Mouse (Mus musculus) A20 (cell line): ENCODE measurements around the gene Kmt2e.

Experiments used
- DNase-seq: peaks from one replicate; pipeline ENCODE4 v3.0.0-alpha.2; 2011; ENCODE audit warnings: low read depth, low spot score

The Kmt2e gene

DNA sequence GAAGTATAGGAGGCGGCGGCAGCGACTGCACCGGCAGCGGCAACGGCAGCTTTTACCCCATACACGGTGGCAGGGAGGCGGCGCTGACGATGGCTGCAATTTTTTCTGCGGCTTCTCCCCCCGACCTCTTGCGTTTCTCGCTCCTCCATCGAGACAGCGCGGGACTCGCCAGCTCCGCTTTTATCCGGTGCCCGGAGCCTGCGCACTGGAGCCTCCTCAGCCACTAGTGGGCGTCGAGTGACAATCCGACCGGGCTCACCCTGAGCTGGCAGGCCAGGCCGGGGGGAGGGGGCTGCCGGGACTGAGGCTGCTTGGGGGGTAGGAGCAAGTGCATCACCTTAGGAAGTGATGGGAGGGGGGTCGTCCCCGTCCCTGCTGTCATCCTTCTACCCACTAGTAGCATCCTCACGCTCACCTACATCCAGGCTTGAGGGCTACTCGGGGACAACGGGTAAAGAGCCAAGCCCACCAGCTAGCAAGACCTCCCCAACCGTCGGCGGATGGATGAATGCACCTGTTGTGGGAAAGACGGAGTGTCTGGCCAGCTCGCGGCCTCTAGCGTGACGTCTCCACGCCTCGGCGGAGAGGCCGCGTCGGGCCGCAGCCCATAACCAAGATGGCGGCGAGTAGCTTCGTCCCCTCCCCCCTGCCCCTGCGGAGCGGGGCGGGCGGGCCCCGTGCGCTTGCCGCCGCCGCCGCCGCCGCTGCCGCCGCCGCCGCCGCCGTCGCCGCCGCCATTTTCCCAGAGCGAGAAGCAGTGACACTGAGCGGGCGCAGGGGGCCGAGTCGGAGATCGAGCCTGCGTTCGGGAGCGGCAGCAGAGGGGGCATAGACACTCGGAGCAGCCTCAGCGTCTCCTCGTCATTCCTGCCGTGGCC is at the start of gene Kmt2e:
Gene Kmt2e, plus strand, starts transcription at position 722 of the 878 bp plus-strand sequence.
- peak; percentile 92 for DNase-seq

DNA sequence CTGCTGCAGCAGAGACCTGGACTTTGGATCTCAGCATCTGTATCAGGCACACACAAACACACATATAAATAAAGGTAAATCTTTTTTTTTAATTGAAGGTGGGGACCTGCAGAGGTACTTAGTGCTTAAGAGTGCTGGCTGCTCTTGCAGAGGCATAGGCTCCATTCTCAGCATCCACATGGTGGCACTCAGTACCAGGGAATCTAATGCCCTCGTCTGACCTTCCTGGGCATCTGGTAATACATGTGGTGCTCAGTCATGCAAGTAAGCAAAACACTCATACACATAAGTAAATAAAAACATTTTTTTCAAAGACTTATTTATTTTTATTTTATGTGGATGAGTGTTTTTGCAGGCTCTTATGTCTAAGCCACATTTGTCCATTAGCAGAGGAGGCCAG is 49.1 kb upstream of the Kmt2e start:
- DNase-seq = peak; percentile 79

DNA sequence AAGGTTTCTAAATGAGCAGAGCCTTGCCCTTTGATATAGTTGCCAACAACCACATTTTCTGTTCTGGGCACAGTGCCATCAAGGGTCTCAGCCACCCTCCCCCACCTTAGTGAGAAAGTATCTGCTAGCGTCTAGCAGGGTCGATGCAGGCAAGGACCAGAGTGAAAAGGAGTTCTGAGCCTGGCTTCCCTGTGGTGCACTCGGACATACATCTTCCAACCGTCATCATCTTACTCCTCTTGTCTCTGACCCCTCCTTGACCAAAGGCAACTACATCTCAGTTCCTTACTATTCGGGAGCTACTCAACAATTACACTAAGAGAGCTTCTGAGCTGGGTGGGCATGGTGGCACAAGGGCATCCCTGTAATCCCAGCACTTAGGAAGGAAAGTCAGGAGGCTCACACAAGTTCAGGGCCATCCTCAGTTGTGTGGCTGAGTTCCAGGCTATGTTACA is 48.5 kb upstream of the Kmt2e start:
- DNase-seq = peak; percentile 67

DNA sequence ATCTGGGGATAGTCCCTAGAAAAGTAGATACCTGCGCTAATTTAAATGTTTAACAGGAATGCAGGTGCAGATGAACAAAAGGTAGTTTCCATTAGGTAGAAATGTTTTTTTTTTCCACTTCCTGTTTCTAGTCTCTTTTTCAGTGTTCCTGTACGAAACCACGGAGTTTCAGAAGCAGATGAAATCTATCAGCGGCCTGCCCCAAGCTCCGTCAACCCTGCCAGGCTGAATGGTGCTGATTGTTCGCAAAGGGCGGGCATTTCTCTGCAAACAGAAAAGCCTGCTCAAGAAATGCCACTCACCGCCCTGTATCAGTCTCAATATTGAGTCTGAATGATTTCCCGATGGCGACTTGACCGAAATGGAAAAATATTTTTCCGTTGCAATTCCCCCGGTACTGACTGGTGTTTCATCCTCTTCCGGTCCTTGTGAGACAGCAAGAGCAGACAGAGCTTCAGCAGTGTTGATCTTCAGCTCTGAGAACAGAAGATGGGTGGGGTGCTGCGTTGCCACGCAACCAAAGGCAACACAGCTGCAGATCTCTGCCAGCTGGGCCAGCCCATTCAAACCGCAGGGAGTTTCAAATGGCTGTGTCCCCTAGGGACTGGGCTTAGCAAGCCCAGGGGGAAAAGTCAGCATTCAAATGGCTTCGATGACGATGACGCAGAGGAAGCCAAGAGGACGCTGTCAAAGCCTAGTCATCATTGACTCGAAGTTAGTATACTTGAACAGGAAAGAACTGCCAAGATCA is 47.5 kb upstream of the Kmt2e start:
- DNase-seq = peak; percentile 99

DNA sequence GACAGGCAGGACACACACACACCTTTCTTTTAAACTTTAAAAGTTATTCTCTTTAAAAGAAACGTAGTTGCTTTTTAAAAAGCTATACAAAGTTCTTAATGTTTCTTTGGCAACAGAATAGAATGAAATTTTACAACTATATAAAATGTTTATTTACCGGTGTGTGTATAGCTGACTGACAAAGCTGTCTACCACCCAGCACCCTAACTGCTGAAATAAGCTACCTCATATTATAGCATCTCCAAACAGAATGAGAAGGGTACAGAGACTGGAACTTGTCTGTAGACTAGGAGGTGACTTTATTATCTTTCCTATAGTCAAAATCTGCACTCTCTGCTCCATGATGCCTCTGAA is 47.0 kb upstream of the Kmt2e start:
- no peak for DNase-seq

DNA sequence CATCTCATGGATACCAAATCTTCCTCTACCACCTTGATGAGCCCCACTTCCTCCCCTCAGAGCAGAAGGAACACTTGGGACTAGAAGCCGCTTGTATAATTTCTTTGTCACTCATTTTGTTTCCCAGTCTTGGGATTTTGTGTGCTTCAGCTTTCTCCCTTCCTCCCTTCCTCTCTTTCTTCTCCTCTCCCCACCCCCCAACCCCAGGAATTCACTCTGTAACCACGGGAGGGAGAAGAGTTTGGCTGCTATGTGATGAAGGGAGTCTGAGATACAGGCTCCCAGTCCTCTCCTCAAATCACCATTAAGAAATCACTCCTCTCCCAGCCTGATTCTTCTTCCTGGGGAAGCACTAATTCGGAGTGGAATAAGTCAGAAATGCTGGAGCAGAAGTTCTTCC is 46.1 kb upstream of the Kmt2e start:
- DNase-seq = no peak

DNA sequence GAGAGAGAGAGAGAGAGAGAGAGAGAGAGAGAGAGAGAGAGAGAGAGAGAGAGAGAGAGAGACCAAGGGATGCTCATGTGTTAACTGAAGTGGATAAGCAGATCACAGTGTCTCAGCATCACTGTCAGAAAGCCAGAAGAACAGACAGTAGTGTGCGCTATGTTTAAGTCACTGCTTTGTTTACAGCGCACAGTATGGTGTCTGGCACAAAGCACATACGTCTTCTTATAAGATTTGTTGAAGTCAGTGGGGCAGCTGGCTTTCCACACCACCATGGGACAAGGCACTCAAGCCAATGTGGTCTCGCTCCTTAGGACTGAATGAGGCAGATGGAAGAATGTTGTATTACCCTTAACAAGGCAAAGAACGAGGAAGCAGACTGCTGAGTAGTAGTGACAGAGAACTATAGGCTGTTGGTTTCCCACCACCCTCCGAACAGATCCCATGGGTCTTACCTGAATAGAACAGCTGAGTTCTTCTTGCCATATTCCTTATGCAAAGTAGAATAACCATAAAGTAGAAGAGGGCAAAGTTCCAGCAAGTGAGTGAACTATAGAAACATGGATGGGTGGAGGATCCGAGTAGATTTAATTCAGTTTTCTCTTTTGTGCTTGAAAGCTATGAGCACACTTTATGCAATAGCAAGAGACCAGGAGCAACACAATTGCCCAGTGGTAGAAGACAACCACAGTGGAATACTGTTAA is 44.5 kb upstream of the Kmt2e start:
- DNase-seq = no peak

DNA sequence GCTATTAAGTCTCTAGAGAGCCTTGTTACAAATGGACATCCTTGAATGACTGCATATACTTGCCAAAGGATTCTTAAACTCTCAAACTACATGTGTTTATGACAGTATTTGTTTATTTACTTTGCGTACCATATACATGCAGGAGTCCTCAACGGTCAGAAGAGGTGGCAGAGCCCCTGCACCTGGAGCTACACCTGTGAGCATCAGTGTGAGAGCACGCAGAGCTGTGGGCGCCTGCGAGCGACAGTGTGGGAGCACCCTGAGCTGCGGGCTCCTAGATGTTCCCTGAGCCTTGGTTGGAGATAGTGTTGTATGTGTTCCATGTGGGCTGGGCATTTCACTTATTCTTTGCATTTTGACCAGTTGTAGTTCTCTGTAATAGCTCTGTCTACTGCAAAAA is 42.5 kb upstream of the Kmt2e start:
- no peak for DNase-seq

DNA sequence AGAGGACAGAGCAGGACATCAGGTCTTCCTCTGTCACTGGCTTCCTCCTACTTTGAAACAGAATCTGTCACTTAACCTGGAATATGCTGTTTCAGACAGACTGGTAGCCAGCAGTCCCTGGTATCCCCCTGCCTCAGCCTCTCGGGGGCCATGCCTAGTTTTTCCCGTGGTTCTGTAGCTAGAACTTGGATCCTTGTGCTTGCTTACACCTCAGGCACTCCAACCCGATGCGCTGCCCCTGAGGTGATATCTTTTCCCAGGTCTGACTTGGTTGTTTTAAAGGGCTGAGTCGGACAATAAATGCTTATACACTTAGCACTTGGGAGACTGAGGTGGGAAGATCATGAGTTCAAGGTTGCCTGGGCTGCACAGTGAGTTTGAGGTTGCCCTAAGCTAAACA is 40.4 kb upstream of the Kmt2e start:
- DNase-seq = no peak

DNA sequence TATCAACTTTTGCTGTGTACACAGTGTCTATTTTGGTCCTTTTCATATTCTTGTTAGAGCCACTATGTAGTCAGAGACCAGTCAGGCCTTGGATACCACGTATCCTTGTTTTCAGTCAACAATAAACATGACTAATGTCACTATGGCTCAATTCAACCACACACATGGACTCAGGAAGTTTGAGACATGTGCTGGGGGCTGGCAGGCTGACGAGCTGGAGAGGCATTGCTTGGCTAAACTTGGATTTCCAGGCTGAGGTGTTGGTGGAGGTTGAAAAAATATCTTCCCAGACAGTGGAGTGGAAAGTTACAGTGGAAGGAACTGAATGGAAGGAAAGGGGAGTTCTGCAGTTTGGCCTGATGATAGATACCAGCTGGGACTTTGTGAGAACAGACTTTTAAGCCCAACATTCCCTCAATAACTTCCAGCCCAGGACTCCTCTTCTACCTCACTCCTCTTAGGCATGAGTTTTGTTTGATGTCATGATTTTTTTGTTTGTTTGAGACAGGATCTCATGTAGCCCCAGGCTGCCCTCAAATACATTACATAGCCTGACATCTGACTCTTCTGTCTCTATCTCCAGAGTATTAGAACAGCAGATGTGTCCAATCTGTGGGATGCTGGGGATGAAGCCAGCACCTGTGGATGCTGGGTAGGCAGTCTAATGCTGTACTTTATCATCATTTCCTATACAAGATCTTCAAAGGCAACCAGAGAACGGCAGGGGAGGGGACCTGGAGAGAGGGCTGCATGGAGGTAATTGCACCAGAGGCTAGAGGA is 39.7 kb upstream of the Kmt2e start:
- no peak for DNase-seq

DNA sequence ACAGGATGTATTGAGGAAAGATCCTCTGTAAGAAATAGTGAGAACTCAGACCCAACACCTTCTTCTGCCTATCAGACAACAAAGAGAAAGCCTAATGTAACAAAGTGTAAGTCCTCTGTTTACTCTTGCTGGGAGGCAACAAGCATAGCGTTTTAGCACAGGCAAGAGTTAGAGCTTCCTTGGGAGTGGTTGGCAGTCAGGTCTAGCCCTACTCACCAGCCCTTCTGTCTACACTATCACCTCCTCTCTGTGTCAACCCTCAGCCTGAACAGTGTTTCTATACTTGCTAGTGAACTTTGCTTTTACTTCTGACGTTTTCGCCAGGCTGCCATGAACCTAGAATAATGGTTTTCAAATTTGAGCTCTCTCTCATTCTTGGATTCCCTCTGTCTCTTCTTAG is 38.5 kb upstream of the Kmt2e start:
- no peak for DNase-seq

DNA sequence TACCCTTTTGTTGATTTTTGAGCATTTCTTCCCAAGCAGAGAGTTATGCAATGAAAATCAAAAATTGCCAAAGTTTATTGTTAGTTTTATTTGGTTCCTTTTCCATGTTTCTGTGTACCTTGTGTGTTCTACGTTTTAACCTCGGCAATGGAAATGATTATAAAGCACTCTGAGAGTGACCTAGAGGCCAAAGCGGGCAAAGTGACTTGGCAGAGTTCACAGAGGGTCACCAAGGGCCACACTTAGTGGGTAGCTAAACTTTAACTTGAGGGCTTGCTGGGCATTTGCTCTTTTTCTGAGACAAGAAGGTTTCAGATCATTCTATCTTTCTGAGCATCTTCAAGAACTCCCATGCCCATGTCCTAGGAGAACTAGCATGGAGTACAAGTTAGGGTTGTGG is 37.5 kb upstream of the Kmt2e start:
- no peak for DNase-seq

DNA sequence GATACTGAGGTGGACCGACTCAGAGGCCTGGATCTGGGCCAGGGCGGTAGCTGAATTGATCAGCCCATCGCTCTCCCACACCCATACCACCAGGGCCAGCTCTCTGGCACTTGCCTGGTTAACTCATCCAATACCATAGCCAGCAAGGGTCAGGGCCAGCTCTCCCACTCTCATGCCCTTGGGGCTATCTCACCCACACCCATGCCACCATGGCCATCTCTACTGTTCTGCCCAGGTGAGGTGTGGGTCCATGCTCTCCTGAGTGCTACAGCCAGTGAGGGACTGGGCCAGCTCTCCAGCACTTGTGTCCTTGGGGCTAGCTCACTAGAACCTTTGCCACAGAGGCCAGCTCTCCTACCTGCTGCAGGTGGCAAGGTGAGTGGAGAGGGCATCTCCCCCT is 34.1 kb upstream of the Kmt2e start:
- no peak for DNase-seq

DNA sequence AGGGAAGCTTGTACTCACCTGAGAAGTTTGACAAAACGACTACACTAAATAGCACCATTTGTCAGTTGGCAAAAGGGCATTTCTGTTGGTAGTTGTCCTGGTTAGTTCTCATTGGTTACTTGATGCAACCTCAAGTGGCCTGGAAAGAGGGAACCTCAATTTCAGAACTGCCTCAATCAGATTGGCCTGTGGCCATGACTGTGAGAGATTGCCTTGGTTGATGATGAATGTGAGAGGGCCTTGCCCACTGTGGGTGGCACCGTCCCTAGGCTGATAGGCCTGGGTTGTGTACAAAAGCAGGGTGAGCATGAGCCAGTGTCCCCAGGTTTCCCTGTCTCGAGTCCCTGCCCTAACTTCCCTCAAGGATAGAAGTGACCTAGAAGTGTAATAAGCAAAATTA is 33.4 kb upstream of the Kmt2e start:
- no peak for DNase-seq

DNA sequence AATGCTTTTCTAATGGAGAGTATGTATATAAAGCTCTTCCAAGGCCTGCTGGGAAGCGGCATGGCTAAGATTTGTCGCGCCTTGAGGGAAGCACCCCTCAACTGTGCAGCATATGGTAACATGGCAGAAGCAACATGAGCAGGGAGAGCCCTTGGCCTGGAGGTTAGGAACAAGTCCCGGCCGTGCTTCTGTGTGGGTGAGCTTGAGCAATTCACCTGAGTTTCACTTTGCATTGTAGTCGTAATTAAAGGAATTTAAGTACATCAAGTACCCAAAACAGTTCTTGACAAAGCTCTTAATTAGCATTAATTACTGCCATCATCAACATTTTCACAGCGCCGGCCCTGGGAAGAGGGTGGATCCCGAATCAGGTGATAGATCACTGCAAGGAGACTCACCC is 32.9 kb upstream of the Kmt2e start:
- DNase-seq = no peak

DNA sequence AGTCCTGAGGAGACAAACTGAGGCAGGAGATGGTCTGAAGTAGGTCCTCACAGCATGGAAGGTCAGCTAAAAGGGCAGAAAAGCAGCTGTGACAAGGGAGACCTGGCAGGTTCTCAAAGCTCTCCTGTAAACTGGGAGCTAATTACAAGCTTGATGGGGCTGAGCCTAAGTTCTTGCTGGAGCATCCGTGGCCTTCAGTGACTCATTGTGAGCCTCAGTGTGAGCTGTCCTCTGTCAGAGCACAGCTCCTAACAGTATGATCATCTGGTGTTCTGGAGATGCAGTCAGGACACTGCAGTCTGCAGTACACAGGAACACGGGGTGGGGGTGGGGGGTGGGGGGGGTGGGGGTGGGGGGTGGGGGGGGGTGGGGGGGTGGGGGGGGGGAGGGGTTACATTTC is 32.2 kb upstream of the Kmt2e start:
- DNase-seq = no peak

DNA sequence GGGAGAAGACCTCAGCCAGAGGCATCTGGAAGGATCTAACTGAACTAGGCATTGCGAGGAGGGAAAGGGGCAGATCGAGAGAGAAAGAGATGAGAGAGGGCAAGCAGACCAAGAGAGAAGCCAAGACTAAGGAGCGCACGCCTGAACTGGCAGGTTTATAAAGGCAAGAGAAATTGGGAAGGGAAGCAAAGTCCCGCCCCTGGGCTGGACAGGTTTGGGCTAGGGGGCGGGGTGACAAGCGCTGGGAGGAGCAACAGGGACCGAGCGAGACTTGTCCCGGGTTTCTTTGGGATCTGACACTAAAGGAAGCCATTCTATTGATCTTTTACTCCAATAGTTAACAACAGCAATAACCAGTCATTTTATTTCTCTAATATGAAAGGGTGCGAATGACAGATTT is 31.1 kb upstream of the Kmt2e start:
- no peak for DNase-seq

DNA sequence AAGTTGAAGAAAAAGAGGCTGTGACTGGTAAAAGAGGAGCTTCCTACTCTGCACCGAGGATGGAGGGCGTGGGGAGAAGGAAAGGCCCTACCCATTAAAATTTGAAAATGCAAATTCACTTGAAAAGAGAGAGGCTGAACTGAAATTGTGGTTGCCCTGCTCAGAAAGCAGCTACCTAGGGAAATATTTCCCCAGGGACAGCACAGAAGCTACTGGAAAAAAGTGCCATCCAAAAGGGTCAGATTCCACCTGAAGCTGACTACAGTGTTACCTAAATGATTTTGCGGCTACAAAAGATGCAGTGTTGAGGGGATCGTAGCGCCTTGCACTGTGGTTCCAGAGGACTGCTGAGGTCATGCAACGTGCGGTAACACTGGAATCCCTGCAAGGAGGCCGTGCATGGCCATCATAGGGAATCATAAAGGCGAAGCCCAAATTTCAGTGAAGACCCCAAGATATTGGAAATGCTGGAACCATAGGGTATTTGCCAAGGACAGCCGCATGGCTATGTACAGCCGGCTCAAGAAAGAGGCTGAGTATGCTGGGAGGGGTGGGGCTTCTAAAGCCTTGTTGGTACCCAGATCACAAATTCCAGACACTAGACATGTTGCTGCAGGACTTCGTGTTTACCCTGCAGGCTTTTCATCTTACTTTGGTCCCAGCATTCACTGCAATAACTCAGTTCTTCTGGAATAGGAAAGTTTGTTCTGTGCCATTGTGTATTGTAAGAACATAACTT is 28.4 kb upstream of the Kmt2e start:
- DNase-seq = no peak

DNA sequence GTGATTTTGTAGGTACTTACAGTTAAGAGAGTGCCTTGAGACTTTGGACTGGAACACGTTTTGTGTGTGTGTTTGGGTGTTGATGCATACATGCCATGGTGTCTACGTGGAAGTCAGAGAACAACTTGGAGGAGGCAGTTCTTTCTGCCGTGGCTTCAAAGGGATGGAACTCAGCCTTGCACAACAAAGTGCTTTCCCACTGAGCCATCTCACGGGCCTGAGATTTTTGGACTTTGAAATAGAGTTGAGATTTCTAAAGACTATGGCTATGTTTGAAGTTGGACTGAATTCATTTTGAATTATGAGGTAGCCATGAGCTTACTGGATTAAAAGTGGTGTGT is 27.9 kb upstream of the Kmt2e start:
- DNase-seq = no peak

DNA sequence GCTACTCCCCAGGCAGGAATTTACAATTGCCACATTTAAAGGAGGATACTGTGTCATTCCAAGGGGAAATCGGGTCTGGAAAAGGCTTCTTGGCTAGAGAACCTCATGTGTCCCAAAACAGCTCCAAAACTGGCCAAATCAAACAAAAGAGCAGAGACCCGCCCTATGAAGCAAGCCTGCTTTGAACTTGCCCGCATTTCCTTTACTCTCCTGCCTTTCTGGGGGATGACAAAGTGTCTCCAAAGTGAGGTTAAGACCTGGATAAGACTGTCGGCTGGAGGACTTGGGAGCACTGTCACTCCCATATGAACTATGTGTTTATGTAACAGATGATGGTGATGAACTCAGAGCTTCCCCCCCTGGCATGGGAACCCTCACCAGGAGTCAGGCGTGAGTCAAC is 26.1 kb upstream of the Kmt2e start:
- no peak for DNase-seq

DNA sequence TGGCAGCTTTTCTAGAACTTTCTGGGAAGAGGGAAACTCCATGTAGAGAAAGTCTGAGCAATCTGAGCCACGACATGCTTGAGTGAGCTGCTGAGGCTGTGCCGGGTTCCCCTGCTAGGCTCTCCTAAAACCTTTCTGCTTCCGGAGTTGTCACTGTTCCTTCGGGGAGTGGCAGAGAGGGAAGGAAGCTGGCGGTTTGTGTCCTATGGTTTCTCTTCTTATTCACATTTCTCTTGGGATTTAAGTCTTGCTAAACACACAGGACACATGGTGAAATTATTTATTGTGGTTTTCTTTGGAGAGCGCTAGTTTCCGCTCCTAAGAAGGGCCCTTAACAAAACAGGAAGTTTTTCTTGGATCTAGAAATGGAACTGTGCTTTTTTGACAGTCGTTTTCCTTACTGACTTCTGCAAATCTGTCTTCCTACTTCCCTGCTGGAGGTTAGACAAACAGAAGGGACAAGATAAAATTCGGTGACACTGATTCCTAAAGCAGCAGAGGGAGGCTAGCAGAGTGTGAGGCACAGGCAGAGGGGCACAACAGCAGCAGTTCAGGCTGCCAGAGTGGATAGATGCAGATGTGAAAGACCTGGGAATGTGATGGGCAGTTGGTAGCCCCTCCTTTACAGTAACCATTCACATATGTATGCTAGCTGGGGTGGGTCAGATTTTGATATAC is 24.1 kb upstream of the Kmt2e start:
- DNase-seq = no peak
